Mouse (Mus musculus): Measurements from ENCODE around the gene Tmem145.

Tmem145 gene

GRCm38 (mm10) chr7:25275555-25276298, 30.2 kb upstream of the Tmem145 start:
- no peak for DNase-seq (ENCODE audit: low spot score in 2 of 2)

GRCm38 (mm10) chr7:25277405-25277804, 28.5 kb upstream of the Tmem145 start:
- DNase-seq (ENCODE audit: low spot score in 2 of 2), result no peak

DNA sequence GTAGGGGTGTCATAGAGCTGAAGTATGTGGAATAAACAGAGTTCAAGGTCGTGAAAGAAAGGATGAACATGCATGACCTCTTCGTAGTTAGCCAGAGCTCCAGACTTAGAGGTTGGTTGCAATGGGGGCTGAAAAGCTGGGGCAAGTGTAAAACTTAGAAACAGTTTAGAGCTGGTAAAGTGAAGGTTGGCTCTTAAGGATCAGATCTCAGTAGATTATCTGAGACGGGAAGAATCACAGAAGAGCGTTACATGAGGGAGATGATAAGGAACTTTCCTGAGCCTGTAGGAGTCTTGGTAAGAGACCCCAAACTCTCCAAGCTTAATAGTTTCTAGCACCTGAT, 27.9 kb upstream of the Tmem145 start:
- no peak for DNase-seq (ENCODE audit: low spot score in 2 of 2)

- peak; percentile 74 to 87 for DNase-seq (ENCODE audit: low spot score in 2 of 2)
These were observed 27.4 kb upstream of the Tmem145 start for GRCm38 (mm10) chr7:25278341-25279075.

GRCm38 (mm10) chr7:25279076-25279860, 26.6 kb upstream of the Tmem145 start:
- DNase-seq (ENCODE audit: low spot score in 2 of 2), result peak; percentile 62 to 81

DNA sequence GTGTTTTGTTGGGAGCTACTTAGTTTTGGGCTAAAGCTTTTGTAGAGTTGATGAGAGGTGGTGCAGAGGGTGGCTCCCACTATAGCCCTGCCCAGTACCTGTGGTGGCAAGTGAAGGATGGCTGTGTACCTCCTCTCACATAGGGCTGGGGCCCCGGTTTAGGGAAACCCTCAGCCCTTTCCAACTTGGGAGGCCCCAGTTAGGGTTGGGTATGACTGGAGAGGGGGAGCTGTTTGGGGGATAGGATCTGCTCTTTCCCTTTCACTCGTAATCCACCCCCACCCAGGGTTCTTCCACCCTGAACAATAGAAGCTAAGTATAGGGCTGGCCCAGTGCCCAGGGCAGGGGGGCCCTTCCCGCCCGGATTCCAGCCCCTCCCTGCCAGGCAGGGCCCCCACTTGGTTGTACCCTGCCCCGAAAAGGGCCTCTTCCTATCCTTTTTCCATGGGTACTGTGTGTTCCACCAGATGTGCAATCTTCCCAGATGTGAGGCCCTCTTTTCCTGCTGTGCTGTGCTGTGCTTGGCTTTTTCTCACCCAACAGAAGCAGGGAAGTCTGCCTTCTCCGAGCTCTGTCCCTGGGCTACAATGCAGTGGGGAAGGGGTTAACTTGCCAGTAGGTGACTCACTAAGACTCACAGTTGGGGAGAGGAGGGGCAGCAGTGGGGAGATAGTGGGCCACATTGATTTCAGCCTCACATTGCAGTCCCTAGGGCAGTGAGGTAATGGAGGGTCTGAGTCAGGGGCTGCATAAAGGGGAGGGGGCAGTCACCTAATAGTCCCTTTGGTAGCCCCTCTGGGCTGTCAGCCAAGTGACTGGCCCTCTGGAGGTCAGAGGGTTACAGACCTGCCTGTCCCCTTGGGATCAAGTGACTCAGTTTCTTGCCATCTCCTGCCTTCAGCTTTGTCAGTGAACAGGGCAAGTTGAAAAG, 25.8 kb upstream of the Tmem145 start:
- no peak for DNase-seq (ENCODE audit: low spot score in 2 of 2)

DNA sequence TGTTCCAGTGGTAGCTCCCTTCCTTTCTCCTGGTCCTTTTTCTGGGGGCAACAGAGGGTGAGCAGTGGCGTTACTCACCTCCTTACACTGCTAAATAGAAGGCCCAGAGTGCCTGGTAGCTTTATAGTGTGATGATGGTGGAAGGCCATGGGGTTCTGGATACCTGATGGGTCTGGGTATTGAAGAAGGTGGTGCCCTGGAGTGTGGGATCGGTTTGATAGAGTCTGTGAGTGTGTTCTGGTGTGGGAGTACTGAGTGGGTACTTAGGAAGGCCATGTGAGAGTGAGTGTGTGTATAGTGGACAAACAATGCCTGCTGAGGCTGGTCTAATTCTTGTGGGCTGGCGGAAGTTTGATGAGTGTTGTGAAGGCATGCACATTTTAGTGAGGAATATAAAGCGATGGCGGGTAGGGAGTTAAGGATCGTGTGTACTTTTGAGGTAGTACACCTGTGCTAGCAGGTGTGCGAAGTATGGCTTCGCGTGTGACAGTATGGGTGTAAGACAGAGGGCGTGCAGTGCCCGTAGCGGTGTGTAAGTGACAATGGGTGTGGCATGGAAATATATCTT, 24.7 kb upstream of the Tmem145 start:
- DNase-seq (ENCODE audit: low spot score in 2 of 2), result no peak

GRCm38 (mm10) chr7:25281734-25282601, 23.9 kb upstream of the Tmem145 start:
- peak; percentile 95 to 97 for DNase-seq (ENCODE audit: low spot score in 2 of 2)

- peak in 1 of 2 experiments; percentile 33 for DNase-seq (ENCODE audit: low spot score in 2 of 2)
These were observed 23.1 kb upstream of the Tmem145 start for GRCm38 (mm10) chr7:25282731-25283211.

DNA sequence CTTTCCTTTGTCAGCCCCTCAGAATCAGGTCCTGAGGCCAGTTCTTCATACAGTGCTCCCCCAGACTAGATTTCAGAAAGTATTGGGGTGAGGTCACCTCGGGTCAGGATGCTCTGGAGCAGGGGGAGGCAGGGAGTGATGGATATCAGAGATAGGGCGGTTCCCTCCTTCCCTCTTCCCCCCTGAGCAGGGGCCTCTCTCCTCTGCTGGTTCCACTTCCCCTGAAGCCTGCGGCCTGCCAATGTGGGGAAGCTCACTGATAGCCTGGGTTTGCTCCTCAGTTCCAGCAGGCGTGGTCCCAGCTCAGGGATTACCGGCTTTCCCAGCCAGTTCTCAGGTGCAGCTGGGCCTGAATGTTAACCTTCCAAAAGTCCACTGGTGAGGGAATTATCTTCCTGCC, 22.3 kb upstream of the Tmem145 start:
- DNase-seq (ENCODE audit: low spot score in 2 of 2), result no peak

GRCm38 (mm10) chr7:25284171-25284570, 21.7 kb upstream of the Tmem145 start:
- no peak for DNase-seq (ENCODE audit: low spot score in 2 of 2)

- DNase-seq (ENCODE audit: low spot score in 2 of 2), result no peak
These were observed 21.1 kb upstream of the Tmem145 start for GRCm38 (mm10) chr7:25284766-25285165.

- no peak for DNase-seq (ENCODE audit: low spot score in 2 of 2)
These were observed 20.2 kb upstream of the Tmem145 start for GRCm38 (mm10) chr7:25285511-25286238.

- no peak for DNase-seq (ENCODE audit: low spot score in 2 of 2)
These were observed 18.9 kb upstream of the Tmem145 start for GRCm38 (mm10) chr7:25286989-25287388.

DNA sequence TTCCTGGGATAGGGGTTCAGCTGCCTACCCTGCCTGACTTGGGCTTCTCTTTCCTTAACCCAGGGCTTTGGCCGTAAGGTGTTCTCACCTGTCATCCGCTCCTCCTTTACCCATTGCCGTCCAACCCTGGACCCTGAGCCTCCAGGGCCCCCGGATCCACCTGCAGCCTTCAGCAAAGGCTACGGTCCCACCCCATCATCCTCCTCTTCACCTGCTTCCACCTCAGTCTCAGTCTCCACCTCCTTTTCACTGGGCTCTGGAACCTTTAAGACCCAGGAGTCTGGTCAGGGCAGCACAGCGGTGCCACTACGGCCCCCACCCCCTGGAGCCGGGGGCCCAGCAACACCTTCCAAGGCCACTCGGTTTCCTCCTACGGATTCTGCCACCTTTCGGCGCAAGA, 17.9 kb upstream of the Tmem145 start:
- no peak for DNase-seq (ENCODE audit: low spot score in 2 of 2)

GRCm38 (mm10) chr7:25288721-25289120, 17.2 kb upstream of the Tmem145 start:
- DNase-seq (ENCODE audit: low spot score in 2 of 2), result no peak

- DNase-seq (ENCODE audit: low spot score in 2 of 2), result no peak
These were observed 16.0 kb upstream of the Tmem145 start for GRCm38 (mm10) chr7:25289925-25290324.

DNA sequence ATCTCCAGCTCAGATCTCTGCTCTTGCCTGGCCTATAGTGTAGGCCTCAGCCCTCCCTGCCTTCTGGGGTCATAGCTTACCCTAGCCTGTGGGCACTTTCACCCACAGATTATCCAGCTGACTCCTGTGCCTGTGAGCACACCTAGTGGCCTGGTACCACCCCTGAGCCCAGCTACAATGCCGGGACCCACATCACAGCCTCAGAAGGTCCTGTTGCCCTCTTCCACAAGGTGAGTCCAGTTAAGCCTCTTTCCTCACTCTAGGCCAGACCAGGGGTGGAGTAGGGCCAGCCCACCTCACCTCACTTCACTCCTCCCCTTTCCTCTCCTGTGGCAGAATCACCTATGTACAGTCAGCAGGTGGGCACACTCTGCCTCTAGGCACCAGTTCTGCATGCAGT, 15.4 kb upstream of the Tmem145 start:
- no peak for DNase-seq (ENCODE audit: low spot score in 2 of 2)

- DNase-seq (ENCODE audit: low spot score in 2 of 2), result no peak
These were observed 15.0 kb upstream of the Tmem145 start for GRCm38 (mm10) chr7:25290911-25291310.
